Mouse (Mus musculus) ES-E14 (cell line): ENCODE measurements around the gene Mdfi. TPM values are rescaled to one million over a fixed set of nuclear protein-coding genes. Genes with fewer than 3 reads are reported as not detected.
A peak's percentile ranks its signal among the peaks of the same experiment; 100 is the strongest.

Experiments used
- DNase-seq: peaks from one replicate; pipeline ENCODE4 v3.0.0-alpha.2; 2013; ENCODE audit warnings: low read depth, low spot score
- H3K27ac ChIP-seq: 2 replicates; pipeline ENCODE4 v1.5.1; 2012; ENCODE audit warnings: low read depth, mild to moderate bottlenecking, low read length, moderate library complexity, mixed read lengths; ENCODE audit not compliant: poor library complexity, insufficient read depth, severe bottlenecking
- H3K36me3 ChIP-seq: 2 replicates; pipeline ENCODE4 v1.6.1; 2012; ENCODE audit warnings: mild to moderate bottlenecking, low read length, moderate library complexity, mixed read lengths; ENCODE audit not compliant: control insufficient read depth, poor library complexity, insufficient read depth, severe bottlenecking
- H3K4me1 ChIP-seq, 2 experiments: fragments of 150-350 bp in 1 of 2; sonication (generic) in 1 of 2; 2 replicates each; pipeline ENCODE4 v1.6.1; 2012; ENCODE audit warnings: low read length in 2 of 2, mild to moderate bottlenecking in 1 of 2, mixed read lengths in 1 of 2; ENCODE audit not compliant: control insufficient read depth in 2 of 2, insufficient read depth in 2 of 2, poor library complexity in 1 of 2
- H3K4me3 ChIP-seq, 2 experiments: fragments of 150-350 bp in 1 of 2; sonication (generic) in 1 of 2; 2 replicates each; pipeline ENCODE4 v1.5.1; 2012; ENCODE audit warnings: low read length in 2 of 2, low read depth in 1 of 2, mild to moderate bottlenecking in 1 of 2, mixed read lengths in 1 of 2; ENCODE audit not compliant: insufficient read depth in 1 of 2, poor library complexity in 1 of 2, severe bottlenecking in 1 of 2
- H3K9ac ChIP-seq: 2 replicates; pipeline ENCODE4 v1.6.1; 2012; ENCODE audit warnings: low read depth, mild to moderate bottlenecking, low read length, mixed read lengths; ENCODE audit not compliant: poor library complexity, insufficient read depth, severe bottlenecking
- H3K9me3 ChIP-seq: fragments of 150-350 bp; sonication (generic); 2 replicates; pipeline ENCODE4 v1.6.1; 2012; ENCODE audit warnings: low read depth, mild to moderate bottlenecking, low read length; ENCODE audit not compliant: control insufficient read depth, insufficient read depth
- CHD2 ChIP-seq: IDR thresholded peaks from 2 replicates; pipeline ENCODE4 v1.6.1; 2014; ENCODE audit warnings: mild to moderate bottlenecking, low read depth, low read length, inconsistent platforms
- HCFC1 ChIP-seq: IDR thresholded peaks from 2 replicates; pipeline ENCODE4 v1.6.1; 2012; ENCODE audit warnings: low read length, inconsistent platforms, borderline replicate concordance; ENCODE audit not compliant: insufficient read depth
- MAFK ChIP-seq: IDR thresholded peaks from 2 replicates; pipeline ENCODE4 v1.6.1; 2014; ENCODE audit warnings: mild to moderate bottlenecking, low read depth, low read length, inconsistent platforms; ENCODE audit not compliant: insufficient read depth
- ZC3H11A ChIP-seq: IDR thresholded peaks from 2 replicates; pipeline ENCODE4 v1.6.1; 2012; ENCODE audit warnings: low read depth, mild to moderate bottlenecking, inconsistent platforms, low read length, borderline replicate concordance
- ZNF384 ChIP-seq: IDR thresholded peaks from 2 replicates; pipeline ENCODE4 v1.6.1; 2012; ENCODE audit warnings: low read depth, low read length, inconsistent platforms
- in situ Hi-C, 2 experiments: fragments of 600-800 bp; cut with MboI; formaldehyde crosslinking; loops; one replicate each; pipeline ENCODE4 v1.15.1; 2025; ENCODE audit warnings: low sequenced_read_pairs in 2 of 2, inconsistent platforms in 1 of 2; ENCODE audit not compliant: unreplicated experiment in 2 of 2
- total RNA-seq: library from RNA; depleted of rRNA; stranded (reverse); fragments of 300-350 nt; gene quantifications from 2 replicates; pipeline ENCODE4 v1.2.3, GENCODE M21; 2012

Mdfi gene
- total RNA-seq, 1 experiment, result 15.6 TPM

- TF ChIP-seq HCFC1 (no peak), ZC3H11A (no peak)
- H3K27ac ChIP-seq, result no peak overlapping the region
- H3K4me1 ChIP-seq, result peaks cover 3 to 40% of the 10 kb centered on the region in 2 experiments
- no peak for DNase-seq
- no peak overlapping the region for H3K4me3 ChIP-seq
- H3K9ac ChIP-seq, result no peak overlapping the region
- no peaks in the 10 kb centered on the region for H3K9me3 ChIP-seq
- in situ Hi-C loops, result no loop called here
- peaks cover 45% of the 10 kb centered on the region for H3K36me3 ChIP-seq
These were observed 35.4 kb upstream of the Mdfi start for GRCm38 (mm10) chr17:47869874-47870273.

- DNase-seq, result no peak
- Histone ChIP-seq H3K4me3 (no peak overlapping the region), H3K9me3 (no peaks in the 10 kb centered on the region), H3K4me1 (peaks cover 0 to 36% of the 10 kb centered on the region in 2 experiments; a peak in 2 of 4 replicates), H3K9ac (no peak overlapping the region), H3K27ac (no peak overlapping the region), H3K36me3 (peaks cover 25% of the 10 kb centered on the region)
- TF ChIP-seq HCFC1 (no peak), MAFK (no peak), CHD2 (no peak), ZC3H11A (no peak), ZNF384 (no peak)
- in situ Hi-C loops, result no loop called here
These were observed 31.5 kb upstream of the Mdfi start for GRCm38 (mm10) chr17:47866037-47866436.

- Histone ChIP-seq H3K27ac (no peak overlapping the region), H3K9ac (peak overlapping the region; percentile 41; the same call in 1 of the 2 replicates), H3K4me1 (peaks cover 0 to 34% of the 10 kb centered on the region in 2 experiments; a peak in 2 of 4 replicates), H3K9me3 (no peaks in the 10 kb centered on the region), H3K36me3 (peaks cover 14% of the 10 kb centered on the region), H3K4me3 (no peak overlapping the region; a peak in 1 of 4 replicates)
- in situ Hi-C loops, result no loop called here
- TF ChIP-seq ZC3H11A (peak; percentile 42; the same call in 1 of the 2 replicates), ZNF384 (no peak)
- peak; percentile 93 for DNase-seq
These were observed 30.0 kb upstream of the Mdfi start for GRCm38 (mm10) chr17:47864496-47864895.

DNA sequence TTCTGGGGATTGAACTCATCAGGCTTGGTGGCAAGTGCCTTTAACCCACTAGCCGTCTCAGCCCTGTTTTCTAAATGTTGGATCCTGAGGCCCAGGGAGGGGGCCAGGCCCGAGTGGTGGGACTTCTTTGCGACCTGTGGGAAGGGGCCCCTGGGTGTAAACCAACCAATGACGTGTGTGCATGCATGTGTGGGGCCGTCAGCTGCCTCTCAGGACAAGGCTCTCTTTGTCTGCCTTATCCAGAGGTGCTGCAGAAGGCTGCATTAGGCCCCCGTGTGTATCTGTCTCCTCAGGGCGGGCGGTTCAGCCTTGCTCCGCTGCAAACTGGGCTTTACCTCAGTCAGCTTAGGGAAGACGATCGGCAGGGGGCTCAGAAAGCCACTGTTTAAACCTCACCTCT is 28.9 kb upstream of the Mdfi start:
- in situ Hi-C loops, result no loop called here
- Histone ChIP-seq H3K9ac (no peak overlapping the region), H3K4me3 (no peak overlapping the region), H3K9me3 (no peaks in the 10 kb centered on the region), H3K4me1 (peaks cover 0 to 29% of the 10 kb centered on the region in 2 experiments; a peak in 2 of 4 replicates), H3K36me3 (peaks cover 8% of the 10 kb centered on the region), H3K27ac (no peak overlapping the region)
- no peak for TF ChIP-seq ZNF384
- no peak for TF ChIP-seq ZC3H11A
- no peak for TF ChIP-seq HCFC1
- TF ChIP-seq MAFK, result no peak
- no peak for TF ChIP-seq CHD2
- no peak for DNase-seq

- Histone ChIP-seq H3K9ac (no peak overlapping the region), H3K36me3 (peaks cover 5% of the 10 kb centered on the region), H3K4me3 (no peak overlapping the region), H3K9me3 (no peaks in the 10 kb centered on the region), H3K27ac (no peak overlapping the region), H3K4me1 (peaks cover 0 to 25% of the 10 kb centered on the region in 2 experiments; a peak in 2 of 4 replicates)
- no peak for DNase-seq
- TF ChIP-seq ZNF384, result no peak
- TF ChIP-seq ZC3H11A, result no peak
- TF ChIP-seq MAFK, result no peak
- no peak for TF ChIP-seq CHD2
- no peak for TF ChIP-seq HCFC1
- in situ Hi-C loops, result no loop called here
These were observed 28.5 kb upstream of the Mdfi start for GRCm38 (mm10) chr17:47863023-47863422.
